Mouse (Mus musculus) CD8-positive naive resting alpha-beta T cell, adult 2 months (primary cell): ENCODE data around the gene Aldh18a1.

Experiments used
- DNase-seq, 2 experiments: peaks; one replicate each; pipeline ENCODE4 v3.0.0; 2022; ENCODE audit warnings: low read depth in 2 of 2, low spot score in 2 of 2

Gene Aldh18a1

GRCm38 (mm10) chr19:40532525-40532924, 55.7 kb downstream of the Aldh18a1 start:
- no peak for DNase-seq

- DNase-seq: no peak
Observed at GRCm38 (mm10) chr19:40530323-40530722, 57.9 kb downstream of the Aldh18a1 start.

GRCm38 (mm10) chr19:40528254-40528653, 60.0 kb downstream of the Aldh18a1 start:
- no peak for DNase-seq

- DNase-seq: no peak
Observed at GRCm38 (mm10) chr19:40526367-40527014, 61.8 kb downstream of the Aldh18a1 start.

- DNase-seq: no peak
Observed at GRCm38 (mm10) chr19:40523431-40524005, 64.7 kb downstream of the Aldh18a1 start.

- no peak for DNase-seq
Observed at GRCm38 (mm10) chr19:40520403-40520802, 67.9 kb downstream of the Aldh18a1 start.

GRCm38 (mm10) chr19:40518706-40519105, 69.6 kb downstream of the Aldh18a1 start:
- DNase-seq: no peak

- DNase-seq: no peak
Observed at GRCm38 (mm10) chr19:40515596-40515995, 72.7 kb downstream of the Aldh18a1 start.

- DNase-seq: no peak
Observed at GRCm38 (mm10) chr19:40514376-40514775, 73.9 kb downstream of the Aldh18a1 start.

- peak; percentile 93 to 94 for DNase-seq
Observed at GRCm38 (mm10) chr19:40513632-40514078, 74.6 kb downstream of the Aldh18a1 start, which contains the start of gene Sorbs1. TSS of gene Sorbs1 (minus strand) at chr19:40513779.

- DNase-seq: peak; percentile 29 to 47
Observed at GRCm38 (mm10) chr19:40512500-40513421, 75.5 kb downstream of the Aldh18a1 start.

GRCm38 (mm10) chr19:40511679-40512309, 76.5 kb downstream of the Aldh18a1 start:
- DNase-seq: no peak

GRCm38 (mm10) chr19:40511100-40511439, 77.2 kb downstream of the Aldh18a1 start:
- no peak for DNase-seq

- DNase-seq: no peak
Observed at GRCm38 (mm10) chr19:40510387-40511099, 77.7 kb downstream of the Aldh18a1 start.

- no peak for DNase-seq
Observed at GRCm38 (mm10) chr19:40509274-40509673, 79.0 kb downstream of the Aldh18a1 start.

GRCm38 (mm10) chr19:40508851-40509250, 79.4 kb downstream of the Aldh18a1 start:
- DNase-seq: peak in 1 of 2 experiments; percentile 19

- DNase-seq: no peak
Observed at GRCm38 (mm10) chr19:40506965-40507364, 81.3 kb downstream of the Aldh18a1 start.

GRCm38 (mm10) chr19:40504336-40504735, 83.9 kb downstream of the Aldh18a1 start:
- no peak for DNase-seq
